Mouse (Mus musculus): ENCODE measurements around the gene Plaur. TPM values are rescaled to one million over a fixed set of nuclear protein-coding genes. Genes with fewer than 3 reads are reported as not detected.

Plaur gene
- polyA plus RNA-seq, 1 experiment from 2014 or later: 17.6 TPM

GRCm38 (mm10) chr7:24455726-24456125, 6.6 kb upstream of the Plaur start:
- no peak overlapping the region for H3K4me3 ChIP-seq (ENCODE audit: low read length)
- no peak for ATAC-seq (ENCODE audit: low read depth)
- H3K9me3 ChIP-seq (ENCODE audit: control insufficient read depth, low read length): no peaks in the 10 kb centered on the region
- no peaks in the 10 kb centered on the region for H3K36me3 ChIP-seq (ENCODE audit: control insufficient read depth, insufficient read depth, low read length)
- WGBS: 57% methylated on average over 5 of the region's 5 CpGs
- no peaks in the 10 kb centered on the region for H3K27me3 ChIP-seq (ENCODE audit: control insufficient read depth, insufficient read depth, low read depth, low read length)
- no peak overlapping the region for H3K9ac ChIP-seq (ENCODE audit: low read length)
- H3K4me1 ChIP-seq (replicated peaks; ENCODE audit: control insufficient read depth, insufficient read depth, low read length): peaks cover 11% of the 10 kb centered on the region
- no peak overlapping the region for H3K27ac ChIP-seq (ENCODE audit: low read length)
- H3K4me2 ChIP-seq (ENCODE audit: low read depth, low read length): no peak overlapping the region

- no peaks in the 10 kb centered on the region for H3K27me3 ChIP-seq (ENCODE audit: control insufficient read depth, insufficient read depth, low read depth, low read length)
- H3K4me2 ChIP-seq (ENCODE audit: low read depth, low read length): no peak overlapping the region
- 52% methylated on average over 10 of the region's 10 CpGs for WGBS
- H3K4me3 ChIP-seq (ENCODE audit: low read length): no peak overlapping the region
- peak overlapping the region; percentile 12; the same call in 1 of the 2 replicates for H3K27ac ChIP-seq (ENCODE audit: low read length)
- H3K9ac ChIP-seq (ENCODE audit: low read length): no peak overlapping the region
- no peaks in the 10 kb centered on the region for H3K9me3 ChIP-seq (ENCODE audit: control insufficient read depth, low read length)
- peaks cover 17% of the 10 kb centered on the region for H3K4me1 ChIP-seq (replicated peaks; ENCODE audit: control insufficient read depth, insufficient read depth, low read length)
- no peak for ATAC-seq (ENCODE audit: low read depth)
- H3K36me3 ChIP-seq (ENCODE audit: control insufficient read depth, insufficient read depth, low read length): no peaks in the 10 kb centered on the region
Observed at GRCm38 (mm10) chr7:24457726-24458370, 4.4 kb upstream of the Plaur start.

GRCm38 (mm10) chr7:24459440-24459839, 2.8 kb upstream of the Plaur start:
- no peaks in the 10 kb centered on the region for H3K9me3 ChIP-seq (ENCODE audit: control insufficient read depth, low read length)
- no peak for ATAC-seq (ENCODE audit: low read depth)
- H3K4me1 ChIP-seq (replicated peaks; ENCODE audit: control insufficient read depth, insufficient read depth, low read length): peaks cover 20% of the 10 kb centered on the region
- no peak overlapping the region for H3K9ac ChIP-seq (ENCODE audit: low read length)
- WGBS: 61% methylated on average over 5 of the region's 5 CpGs
- H3K27ac ChIP-seq (ENCODE audit: low read length): peak overlapping the region; percentile 69
- H3K36me3 ChIP-seq (ENCODE audit: control insufficient read depth, insufficient read depth, low read length): no peaks in the 10 kb centered on the region
- no peaks in the 10 kb centered on the region for H3K27me3 ChIP-seq (ENCODE audit: control insufficient read depth, insufficient read depth, low read depth, low read length)
- H3K4me2 ChIP-seq (ENCODE audit: low read depth, low read length): no peak overlapping the region
- no peak overlapping the region for H3K4me3 ChIP-seq (ENCODE audit: low read length)

- no peaks in the 10 kb centered on the region for H3K9me3 ChIP-seq (ENCODE audit: control insufficient read depth, low read length)
Observed at GRCm38 (mm10) chr7:24459843-24460242, 2.4 kb upstream of the Plaur start.

GRCm38 (mm10) chr7:24461376-24462051, 770 bp upstream of the Plaur start:
- no peaks in the 10 kb centered on the region for H3K9me3 ChIP-seq (ENCODE audit: control insufficient read depth, low read length)

More at GRCm38 (mm10) chr7:24459843-24460242, 2.4 kb upstream of the Plaur start:
- H3K27me3 ChIP-seq (ENCODE audit: control insufficient read depth, insufficient read depth, low read depth, low read length): no peaks in the 10 kb centered on the region
- peak overlapping the region; percentile 69 for H3K27ac ChIP-seq (ENCODE audit: low read length)
- no peak overlapping the region for H3K4me3 ChIP-seq (ENCODE audit: low read length)
- no peak overlapping the region for H3K4me2 ChIP-seq (ENCODE audit: low read depth, low read length)
- ATAC-seq (ENCODE audit: low read depth): peak; percentile 23; the same call in 1 of the 2 replicates
- no peaks in the 10 kb centered on the region for H3K36me3 ChIP-seq (ENCODE audit: control insufficient read depth, insufficient read depth, low read length)
- WGBS: 43% methylated on average over 3 of the region's 3 CpGs
- no peak overlapping the region for H3K9ac ChIP-seq (ENCODE audit: low read length)
- peaks cover 20% of the 10 kb centered on the region for H3K4me1 ChIP-seq (replicated peaks; ENCODE audit: control insufficient read depth, insufficient read depth, low read length)

GRCm38 (mm10) chr7:24466835-24467234, 4.6 kb downstream of the Plaur start:
- Histone ChIP-seq H3K4me2 (ENCODE audit: low read depth, low read length) (no peak overlapping the region), H3K4me3 (ENCODE audit: low read length) (no peak overlapping the region), H3K36me3 (ENCODE audit: control insufficient read depth, insufficient read depth, low read length) (peaks cover 20% of the 10 kb centered on the region), H3K27ac (ENCODE audit: low read length) (no peak overlapping the region), H3K4me1 (replicated peaks; ENCODE audit: control insufficient read depth, insufficient read depth, low read length) (peaks cover 6% of the 10 kb centered on the region), H3K27me3 (ENCODE audit: control insufficient read depth, insufficient read depth, low read depth, low read length) (no peaks in the 10 kb centered on the region), H3K9me3 (ENCODE audit: control insufficient read depth, low read length) (peaks cover 4% of the 10 kb centered on the region), H3K9ac (ENCODE audit: low read length) (no peak overlapping the region)
- ATAC-seq (ENCODE audit: low read depth): no peak
- WGBS: 79% methylated on average over 6 of the region's 6 CpGs

More at GRCm38 (mm10) chr7:24461376-24462051, 770 bp upstream of the Plaur start:
- no peak overlapping the region for H3K9ac ChIP-seq (ENCODE audit: low read length)
- H3K27ac ChIP-seq (ENCODE audit: low read length): peak overlapping the region; percentile 92
- ATAC-seq (ENCODE audit: low read depth): 0 out of 2 replicates have a peak, but pooled peaks have one; percentile 9
- 33% methylated on average over 14 of the region's 14 CpGs for WGBS
- H3K4me2 ChIP-seq (ENCODE audit: low read depth, low read length): peak overlapping the region; percentile 63
- no peaks in the 10 kb centered on the region for H3K27me3 ChIP-seq (ENCODE audit: control insufficient read depth, insufficient read depth, low read depth, low read length)
- H3K4me3 ChIP-seq (ENCODE audit: low read length): no peak overlapping the region
- H3K36me3 ChIP-seq (ENCODE audit: control insufficient read depth, insufficient read depth, low read length): 0 out of 2 replicates have a peak, but pooled peaks cover 2% of the 10 kb centered on the region
- peaks cover 20% of the 10 kb centered on the region for H3K4me1 ChIP-seq (replicated peaks; ENCODE audit: control insufficient read depth, insufficient read depth, low read length)

GRCm38 (mm10) chr7:24467886-24468285, 5.6 kb downstream of the Plaur start:
- no peak overlapping the region for H3K4me3 ChIP-seq (ENCODE audit: low read length)

GRCm38 (mm10) chr7:24469126-24469525, 6.8 kb downstream of the Plaur start:
- Histone ChIP-seq H3K36me3 (ENCODE audit: control insufficient read depth, insufficient read depth, low read length) (peaks cover 32% of the 10 kb centered on the region), H3K4me1 (replicated peaks; ENCODE audit: control insufficient read depth, insufficient read depth, low read length) (0 out of 2 replicates have a peak, but pooled peaks cover 1% of the 10 kb centered on the region), H3K9me3 (ENCODE audit: control insufficient read depth, low read length) (peaks cover 4% of the 10 kb centered on the region), H3K4me2 (ENCODE audit: low read depth, low read length) (no peak overlapping the region), H3K27ac (ENCODE audit: low read length) (no peak overlapping the region), H3K27me3 (ENCODE audit: control insufficient read depth, insufficient read depth, low read depth, low read length) (no peaks in the 10 kb centered on the region), H3K9ac (ENCODE audit: low read length) (no peak overlapping the region), H3K4me3 (ENCODE audit: low read length) (no peak overlapping the region)
- ATAC-seq (ENCODE audit: low read depth): no peak
- WGBS: 83% methylated on average over 3 of the region's 3 CpGs

More at GRCm38 (mm10) chr7:24467886-24468285, 5.6 kb downstream of the Plaur start:
- Histone ChIP-seq H3K36me3 (ENCODE audit: control insufficient read depth, insufficient read depth, low read length) (peaks cover 31% of the 10 kb centered on the region), H3K9me3 (ENCODE audit: control insufficient read depth, low read length) (peaks cover 4% of the 10 kb centered on the region), H3K9ac (ENCODE audit: low read length) (no peak overlapping the region), H3K27me3 (ENCODE audit: control insufficient read depth, insufficient read depth, low read depth, low read length) (no peaks in the 10 kb centered on the region), H3K4me1 (replicated peaks; ENCODE audit: control insufficient read depth, insufficient read depth, low read length) (peaks cover 3% of the 10 kb centered on the region; the same call in 1 of the 2 replicates), H3K27ac (ENCODE audit: low read length) (no peak overlapping the region), H3K4me2 (ENCODE audit: low read depth, low read length) (no peak overlapping the region)
- no peak for ATAC-seq (ENCODE audit: low read depth)
- WGBS: 89% methylated on average over 5 of the region's 5 CpGs

- peaks cover 32% of the 10 kb centered on the region for H3K36me3 ChIP-seq (ENCODE audit: control insufficient read depth, insufficient read depth, low read length)
- H3K9me3 ChIP-seq (ENCODE audit: control insufficient read depth, low read length): peaks cover 4% of the 10 kb centered on the region
- no peak overlapping the region for H3K4me2 ChIP-seq (ENCODE audit: low read depth, low read length)
- H3K4me3 ChIP-seq (ENCODE audit: low read length): no peak overlapping the region
- 90% methylated on average over 7 of the region's 7 CpGs for WGBS
- no peak overlapping the region for H3K27ac ChIP-seq (ENCODE audit: low read length)
- H3K27me3 ChIP-seq (ENCODE audit: control insufficient read depth, insufficient read depth, low read depth, low read length): no peaks in the 10 kb centered on the region
- no peak for ATAC-seq (ENCODE audit: low read depth)
- H3K9ac ChIP-seq (ENCODE audit: low read length): no peak overlapping the region
- H3K4me1 ChIP-seq (replicated peaks; ENCODE audit: control insufficient read depth, insufficient read depth, low read length): no peaks in the 10 kb centered on the region
Observed at GRCm38 (mm10) chr7:24470356-24470755, 8.1 kb downstream of the Plaur start.

All from lung, embryonic 16.5 days (tissue).